Mouse (Mus musculus): ENCODE measurements at regions not wholly inside any gene's neighbourhood (a gene's known extent, or its start where the extent isn't known, plus 50 kb on each side); places are given as distances from the start of the nearest gene placed in this dataset.

DNA sequence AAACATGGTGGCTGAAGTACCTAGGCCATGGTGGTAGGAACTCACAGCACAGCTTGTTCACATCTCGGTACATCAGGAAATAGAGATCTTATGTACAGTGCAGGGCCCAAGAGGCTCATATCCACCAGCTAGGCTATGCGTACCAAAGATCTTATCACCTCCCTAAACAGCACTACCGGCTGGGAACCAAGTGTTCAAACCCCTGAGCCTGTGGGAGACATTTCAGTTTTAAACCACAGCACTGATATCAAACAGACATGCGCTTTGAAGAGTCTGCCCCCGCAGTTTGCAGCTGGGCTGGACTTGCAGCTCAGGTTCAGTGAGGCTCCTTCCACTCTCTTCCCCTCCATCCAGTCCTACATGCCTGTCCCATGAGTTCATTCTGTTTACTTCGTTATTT is 58.4 kb upstream of the Ampd3 start:
- WGBS: 90% methylated on average over 6 of the region's 6 CpGs
- no peak overlapping the region for H3K9ac ChIP-seq (ENCODE audit: low read length)
- no peaks in the 10 kb centered on the region for H3K4me1 ChIP-seq (ENCODE audit: control insufficient read depth, insufficient read depth, low read length)
- H3K36me3 ChIP-seq (ENCODE audit: control insufficient read depth, insufficient read depth, low read length): no peaks in the 10 kb centered on the region
- DNase-seq (ENCODE audit: low spot score): no peak
- H3K27me3 ChIP-seq (ENCODE audit: control insufficient read depth, insufficient read depth, low read length): no peaks in the 10 kb centered on the region
- no peak overlapping the region for H3K4me2 ChIP-seq (ENCODE audit: low read depth)
- no peak overlapping the region for H3K4me3 ChIP-seq (ENCODE audit: low read depth, low read length)
- no peak overlapping the region for H3K27ac ChIP-seq (ENCODE audit: low read depth, low read length)
- H3K9me3 ChIP-seq (ENCODE audit: control insufficient read depth, low read length): peaks cover 4% of the 10 kb centered on the region; the same call in 1 of the 2 replicates
- no peak for ATAC-seq (ENCODE audit: insufficient read depth, low FRiP score, low TSS enrichment)

DNA sequence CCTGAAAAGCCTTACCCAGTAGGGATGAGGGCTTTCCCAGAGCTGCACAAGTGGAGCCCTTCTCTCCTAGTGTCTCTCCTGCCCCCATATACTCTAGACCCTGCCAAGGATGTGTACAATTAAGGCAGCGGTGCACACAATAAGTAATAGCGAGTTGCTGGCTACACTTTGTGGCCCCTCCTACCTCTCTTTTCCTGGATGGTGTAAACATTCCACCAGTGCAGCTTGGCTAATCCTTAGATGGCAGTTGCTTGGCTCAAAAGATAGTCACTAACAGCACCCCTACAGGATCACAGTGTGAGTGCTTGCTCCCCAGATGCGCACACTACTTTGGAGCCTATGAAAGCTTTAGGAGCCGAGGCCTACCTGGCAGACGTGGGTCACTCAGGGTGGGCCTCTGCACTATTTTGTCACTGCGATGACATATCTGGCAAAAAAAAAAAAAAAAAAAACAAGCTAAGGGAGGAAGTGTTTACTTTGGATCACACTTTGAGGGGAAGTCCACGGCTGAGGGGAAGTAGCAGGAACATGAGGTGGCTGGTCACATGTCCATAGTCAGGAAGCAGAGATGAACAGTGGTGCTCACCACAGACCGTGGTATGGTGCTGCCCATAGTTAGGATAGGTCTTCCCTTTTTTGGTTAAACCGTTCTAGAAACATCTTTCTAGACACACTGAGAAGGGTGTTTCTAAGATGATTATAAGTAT is 57.6 kb upstream of the Ampd3 start:
- Histone ChIP-seq H3K27me3 (ENCODE audit: control insufficient read depth, insufficient read depth, low read length) (no peaks in the 10 kb centered on the region), H3K9ac (ENCODE audit: low read length) (no peak overlapping the region), H3K4me3 (ENCODE audit: low read depth, low read length) (no peak overlapping the region), H3K27ac (ENCODE audit: low read depth, low read length) (no peak overlapping the region), H3K4me2 (ENCODE audit: low read depth) (no peak overlapping the region), H3K4me1 (ENCODE audit: control insufficient read depth, insufficient read depth, low read length) (no peaks in the 10 kb centered on the region), H3K36me3 (ENCODE audit: control insufficient read depth, insufficient read depth, low read length) (no peaks in the 10 kb centered on the region), H3K9me3 (ENCODE audit: control insufficient read depth, low read length) (peaks cover 4% of the 10 kb centered on the region; the same call in 1 of the 2 replicates)
- DNase-seq (ENCODE audit: low spot score) (no peak), ATAC-seq (ENCODE audit: insufficient read depth, low FRiP score, low TSS enrichment) (no peak)
- WGBS: 87% methylated on average over 9 of the region's 9 CpGs

DNA sequence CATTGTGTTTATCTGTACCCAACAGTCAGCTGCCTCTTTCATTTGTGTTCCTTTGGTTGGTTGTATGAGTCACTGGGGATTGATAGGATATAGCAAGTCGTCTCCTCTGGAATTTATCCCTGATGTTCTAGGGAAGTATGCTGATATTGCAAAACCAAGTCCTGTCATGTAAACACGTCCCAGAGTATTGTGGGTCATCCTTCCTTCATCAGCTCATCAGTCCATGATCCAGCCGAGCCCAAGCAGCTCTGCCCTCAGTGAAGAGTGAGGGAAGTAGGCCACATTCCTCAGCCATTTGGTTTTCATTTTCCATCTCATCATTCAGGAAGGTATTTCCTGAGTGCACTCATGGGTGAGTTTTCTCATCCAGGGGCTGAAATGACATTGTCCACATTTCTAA is 54.3 kb upstream of the Ampd3 start:
- WGBS: 70% methylated on average over 3 of the region's 3 CpGs

DNA sequence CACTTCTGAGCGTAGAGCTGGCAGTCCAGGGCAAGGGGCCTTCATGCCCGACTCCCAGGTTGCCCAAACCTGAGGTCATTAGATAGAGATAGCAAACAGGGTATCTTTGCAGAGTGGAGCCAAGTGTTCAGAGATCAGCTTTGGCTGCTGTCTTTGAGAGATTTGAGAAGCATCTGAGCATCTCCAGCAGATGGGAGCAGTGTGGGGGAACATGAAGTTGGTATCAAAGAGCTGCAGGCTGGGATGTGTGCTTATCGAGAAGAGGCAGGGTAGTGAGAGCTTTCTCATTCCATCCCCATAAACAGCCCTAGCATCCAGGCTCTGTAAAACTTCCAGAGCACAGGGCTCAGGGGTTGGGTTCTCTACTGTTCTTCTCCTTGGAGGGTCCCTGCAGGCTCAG is 52.9 kb upstream of the Ampd3 start:
- 95% methylated on average over 3 of the region's 3 CpGs for WGBS
- ATAC-seq (ENCODE audit: insufficient read depth, low FRiP score, low TSS enrichment): no peak

More for the DNA sequence above, 54.3 kb upstream of the Ampd3 start:
- Histone ChIP-seq H3K27me3 (ENCODE audit: control insufficient read depth, insufficient read depth, low read length) (no peaks in the 10 kb centered on the region), H3K4me2 (ENCODE audit: low read depth) (no peak overlapping the region), H3K27ac (ENCODE audit: low read depth, low read length) (no peak overlapping the region), H3K9ac (ENCODE audit: low read length) (no peak overlapping the region), H3K4me1 (ENCODE audit: control insufficient read depth, insufficient read depth, low read length) (no peaks in the 10 kb centered on the region), H3K4me3 (ENCODE audit: low read depth, low read length) (no peak overlapping the region), H3K9me3 (ENCODE audit: control insufficient read depth, low read length) (peaks cover 4% of the 10 kb centered on the region; the same call in 1 of the 2 replicates), H3K36me3 (ENCODE audit: control insufficient read depth, insufficient read depth, low read length) (no peaks in the 10 kb centered on the region)
- no peak for ATAC-seq (ENCODE audit: insufficient read depth, low FRiP score, low TSS enrichment)
- no peak for DNase-seq (ENCODE audit: low spot score)

DNA sequence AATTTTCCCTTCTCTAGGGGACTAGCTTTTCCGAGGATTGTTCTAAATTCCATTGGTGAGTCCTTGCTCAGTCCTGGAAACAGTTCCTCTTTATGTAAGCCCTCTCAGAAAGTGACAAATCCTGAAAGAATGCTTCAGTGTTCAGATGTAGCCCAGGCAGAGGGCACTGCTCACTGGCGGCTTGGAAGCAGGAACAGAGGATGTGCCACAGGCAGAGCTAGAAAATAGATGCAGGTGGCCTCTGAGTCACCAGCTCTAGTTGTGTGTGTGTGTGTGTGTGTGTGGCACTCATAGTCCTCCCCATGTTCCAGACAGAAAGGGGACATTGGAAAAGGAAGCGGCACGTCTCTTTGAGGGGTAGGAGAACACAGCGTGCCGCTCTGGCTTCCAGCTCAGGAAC is 52.5 kb upstream of the Ampd3 start:
- DNase-seq (ENCODE audit: low spot score): no peak
- H3K4me3 ChIP-seq (ENCODE audit: low read depth, low read length): no peak overlapping the region
- no peaks in the 10 kb centered on the region for H3K36me3 ChIP-seq (ENCODE audit: control insufficient read depth, insufficient read depth, low read length)
- H3K4me1 ChIP-seq (ENCODE audit: control insufficient read depth, insufficient read depth, low read length): no peaks in the 10 kb centered on the region
- WGBS: 87% methylated on average over 6 of the region's 6 CpGs
- no peak overlapping the region for H3K27ac ChIP-seq (ENCODE audit: low read depth, low read length)
- H3K9ac ChIP-seq (ENCODE audit: low read length): no peak overlapping the region
- ATAC-seq (ENCODE audit: insufficient read depth, low FRiP score, low TSS enrichment): no peak
- no peaks in the 10 kb centered on the region for H3K27me3 ChIP-seq (ENCODE audit: control insufficient read depth, insufficient read depth, low read length)
- peaks cover 4% of the 10 kb centered on the region; the same call in 1 of the 2 replicates for H3K9me3 ChIP-seq (ENCODE audit: control insufficient read depth, low read length)
- H3K4me2 ChIP-seq (ENCODE audit: low read depth): no peak overlapping the region

More for the DNA sequence above, 52.9 kb upstream of the Ampd3 start:
- no peaks in the 10 kb centered on the region for H3K4me1 ChIP-seq (ENCODE audit: control insufficient read depth, insufficient read depth, low read length)
- H3K36me3 ChIP-seq (ENCODE audit: control insufficient read depth, insufficient read depth, low read length): no peaks in the 10 kb centered on the region
- H3K4me3 ChIP-seq (ENCODE audit: low read depth, low read length): no peak overlapping the region
- H3K4me2 ChIP-seq (ENCODE audit: low read depth): no peak overlapping the region
- no peak for DNase-seq (ENCODE audit: low spot score)
- no peak overlapping the region for H3K9ac ChIP-seq (ENCODE audit: low read length)
- H3K27me3 ChIP-seq (ENCODE audit: control insufficient read depth, insufficient read depth, low read length): no peaks in the 10 kb centered on the region
- H3K9me3 ChIP-seq (ENCODE audit: control insufficient read depth, low read length): peaks cover 4% of the 10 kb centered on the region; the same call in 1 of the 2 replicates
- H3K27ac ChIP-seq (ENCODE audit: low read depth, low read length): no peak overlapping the region

DNA sequence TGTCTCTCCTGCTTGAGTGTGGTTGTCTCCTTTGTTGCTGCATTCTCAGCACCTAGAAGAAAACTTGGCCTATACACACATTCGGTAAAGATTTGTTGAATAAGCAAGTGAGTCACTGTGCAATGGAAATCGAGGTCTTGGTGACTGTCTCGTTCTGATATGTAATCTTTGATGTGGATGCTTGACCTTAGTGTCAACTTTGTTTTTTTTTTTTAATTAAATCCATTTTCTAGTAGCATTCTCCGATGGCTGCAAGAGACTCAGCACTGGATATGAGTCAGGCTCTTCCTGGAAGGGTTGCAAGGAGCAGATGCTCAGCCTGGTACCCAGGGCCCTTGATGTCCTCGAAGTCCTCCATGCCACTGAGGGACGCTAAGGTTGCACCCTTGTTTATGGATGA is 50.9 kb upstream of the Ampd3 start:
- H3K36me3 ChIP-seq (ENCODE audit: control insufficient read depth, insufficient read depth, low read length): no peaks in the 10 kb centered on the region
- 90% methylated on average over 6 of the region's 6 CpGs for WGBS
- H3K4me3 ChIP-seq (ENCODE audit: low read depth, low read length): no peak overlapping the region
- H3K9me3 ChIP-seq (ENCODE audit: control insufficient read depth, low read length): no peaks in the 10 kb centered on the region
- no peak overlapping the region for H3K4me2 ChIP-seq (ENCODE audit: low read depth)
- no peak overlapping the region for H3K27ac ChIP-seq (ENCODE audit: low read depth, low read length)
- ATAC-seq (ENCODE audit: insufficient read depth, low FRiP score, low TSS enrichment) (no peak), DNase-seq (ENCODE audit: low spot score) (no peak)
- no peak overlapping the region for H3K9ac ChIP-seq (ENCODE audit: low read length)
- no peaks in the 10 kb centered on the region for H3K4me1 ChIP-seq (ENCODE audit: control insufficient read depth, insufficient read depth, low read length)
- H3K27me3 ChIP-seq (ENCODE audit: control insufficient read depth, insufficient read depth, low read length): no peaks in the 10 kb centered on the region
